Mouse (Mus musculus) spleen, postnatal 36 days (tissue): Measurements from ENCODE around the gene Rdh13.
"Not testable (repeated sequence)": the region's sequence is repeated elsewhere in the genome, so short reads cannot be mapped to it uniquely, and the experiment has no call there.

Source experiments
- DNase-seq, 2 experiments: peaks; one replicate each; pipeline ENCODE4 v3.0.0; 2022; ENCODE audit warnings: low spot score in 2 of 2, mixed read lengths in 1 of 2

The Rdh13 gene

DNA sequence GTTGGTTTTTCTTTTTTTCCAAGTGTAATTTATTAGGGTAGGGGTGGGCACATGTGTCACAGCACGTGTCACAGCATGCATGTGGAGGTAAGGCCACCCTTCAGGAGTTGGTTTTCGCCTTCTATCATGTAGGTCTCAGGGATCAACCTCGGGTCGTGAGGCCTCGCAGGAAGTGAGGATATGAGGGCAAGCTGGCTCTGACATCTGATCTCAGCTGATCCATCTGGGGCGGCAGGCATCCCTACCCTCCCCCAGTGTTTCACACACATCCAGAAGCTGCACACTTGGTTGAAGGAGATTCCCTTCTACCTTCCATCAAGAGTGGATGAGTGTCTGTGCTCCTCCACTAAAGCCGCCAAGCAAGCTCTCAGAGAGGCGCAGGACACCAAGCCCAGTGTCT is 13.4 kb downstream of the Rdh13 start:
- DNase-seq, result no peak

DNA sequence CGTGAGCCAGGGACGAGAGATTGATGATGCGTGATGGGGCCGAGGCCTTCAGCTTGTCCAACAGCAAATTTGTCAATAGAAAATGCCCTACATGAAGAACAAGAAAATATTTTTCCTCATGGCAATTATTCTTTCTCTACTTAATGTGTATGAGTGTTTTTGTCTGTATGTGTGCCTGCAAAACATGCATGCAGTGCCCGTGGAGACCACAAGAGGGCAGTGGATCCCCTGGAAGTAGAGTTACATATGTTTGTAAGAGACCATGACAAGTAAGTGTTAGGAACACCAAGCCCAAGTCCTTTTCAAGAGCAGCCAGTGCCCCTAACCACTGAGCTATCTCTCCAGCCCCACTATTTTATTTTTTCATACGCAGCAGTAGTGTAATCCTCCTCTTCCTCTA is 13.9 kb downstream of the Rdh13 start:
- peak; percentile 43 to 58 for DNase-seq

GRCm38 (mm10) chr7:4430246-4430844 is 15.1 kb downstream of the Rdh13 start:
- DNase-seq, result no peak

DNA sequence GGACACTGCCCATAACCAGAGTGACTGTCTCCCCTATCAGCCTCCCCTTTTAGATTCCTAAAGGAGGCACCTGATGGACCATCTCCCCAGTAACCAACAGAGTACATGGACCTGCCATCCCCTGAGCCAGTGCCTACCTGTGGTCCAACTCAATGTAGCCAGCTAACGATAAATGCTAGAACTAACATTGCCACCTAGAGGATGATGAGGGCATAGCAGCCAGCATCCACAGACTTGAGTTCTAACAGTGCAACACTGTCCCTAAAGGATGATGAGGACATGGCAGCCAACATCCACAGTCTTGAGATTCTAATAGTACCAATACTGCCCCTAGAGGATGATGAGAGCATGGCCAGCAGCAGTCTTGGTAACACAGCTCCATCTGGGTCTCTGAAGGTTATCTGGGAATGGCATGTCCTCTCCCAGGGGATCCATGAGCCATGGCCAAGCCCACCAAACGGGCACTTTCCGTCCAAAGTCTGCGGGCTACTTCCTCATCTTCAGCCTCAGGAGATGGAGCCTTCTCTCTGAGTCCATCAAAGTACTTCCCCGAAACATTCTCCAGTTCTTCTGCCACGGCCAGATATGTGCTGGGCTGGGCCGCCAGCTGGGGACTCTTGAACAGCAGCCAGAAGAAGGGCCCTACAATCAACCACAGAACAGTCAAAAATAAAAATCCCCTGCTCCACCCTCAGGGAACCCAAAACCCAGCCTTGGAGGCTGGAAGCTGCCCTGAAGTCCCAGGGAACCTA is 18.1 kb downstream of the Rdh13 start:
- DNase-seq, result peak; percentile 78 to 89

DNA sequence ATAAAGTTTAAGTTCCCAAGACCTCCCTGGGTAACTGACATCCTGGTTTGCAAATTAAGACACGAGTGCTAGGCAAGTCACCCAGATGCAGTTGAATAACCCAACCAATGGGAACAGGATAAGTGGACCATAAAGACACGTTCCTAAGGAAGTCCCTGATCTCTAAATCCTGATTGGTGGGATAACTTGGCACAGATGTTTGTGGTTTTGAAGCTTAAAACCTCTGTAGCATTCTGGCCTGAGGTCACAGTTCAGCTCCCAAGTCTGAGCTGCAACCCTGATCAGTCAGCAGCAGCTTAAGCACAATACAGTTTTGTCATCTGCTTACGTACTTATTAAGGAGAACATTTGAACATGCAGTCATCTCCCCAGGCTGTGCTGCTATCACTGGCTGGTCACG is 25.2 kb downstream of the Rdh13 start:
- DNase-seq, result no peak

DNA sequence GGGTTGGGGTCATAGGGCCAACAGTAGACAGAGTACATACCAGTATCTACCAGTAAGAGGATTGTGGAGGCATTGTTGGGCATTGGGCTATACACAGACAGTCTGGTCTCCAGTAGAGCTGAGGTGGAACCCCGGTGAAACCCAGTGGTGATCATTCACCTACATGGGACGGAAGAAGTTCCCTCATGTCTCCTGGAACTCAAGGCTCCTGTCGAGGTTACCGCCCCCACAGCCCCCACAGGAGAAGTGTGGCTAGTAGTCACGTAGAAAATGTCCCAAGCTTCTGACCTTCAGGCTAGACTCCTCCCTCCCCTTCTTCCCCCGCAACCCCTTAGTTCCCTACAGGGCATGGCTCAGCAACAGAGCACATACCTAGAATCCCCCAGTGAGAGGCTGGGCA is 25.8 kb downstream of the Rdh13 start:
- DNase-seq, result no peak

DNA sequence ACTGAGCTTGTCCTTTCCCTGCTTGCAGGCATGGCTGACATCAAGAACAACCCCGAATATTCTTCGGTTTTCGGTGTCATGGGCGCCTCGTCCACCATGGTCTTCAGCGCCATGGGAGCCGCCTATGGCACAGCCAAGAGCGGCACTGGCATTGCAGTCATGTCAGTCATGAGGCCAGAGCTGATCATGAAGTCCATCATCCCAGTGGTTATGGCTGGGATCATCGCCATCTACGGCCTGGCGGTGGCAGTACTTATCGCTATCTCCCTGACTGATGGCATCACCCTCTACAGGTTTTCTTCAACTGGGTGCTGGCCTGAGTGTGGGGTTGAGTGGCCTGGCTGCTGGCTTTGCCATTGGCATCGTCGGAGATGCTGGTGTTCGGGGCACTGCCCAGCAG is 33.0 kb downstream of the Rdh13 start:
- DNase-seq, result not testable (repeated sequence)

- no peak for DNase-seq
These were observed 47.7 kb downstream of the Rdh13 start, which contains the start of gene Gp6 for GRCm38 (mm10) chr7:4397730-4398129. Gene Gp6, minus strand, starts transcription at chr7:4397744.
